Mouse (Mus musculus) natural killer cell, adult 2 months (primary cell): ENCODE data around the gene Retnlg.
"Not testable (repeated sequence)": the region's sequence is repeated elsewhere in the genome, so short reads cannot be mapped to it uniquely, and the experiment has no call there.

Source experiments
- DNase-seq, 2 experiments: peaks; one replicate each; pipeline ENCODE4 v3.0.0; 2022; ENCODE audit warnings: low spot score in 2 of 2

The Retnlg gene

GRCm38 (mm10) chr16:48872321-48872720 is at the start of gene Retnlg:
Gene Retnlg (plus strand): TSS chr16:48872621.
- no peak for DNase-seq

GRCm38 (mm10) chr16:48826474-48826873 is 45.9 kb upstream of the Retnlg start:
- DNase-seq, result no peak

GRCm38 (mm10) chr16:48827625-48828024 is 44.8 kb upstream of the Retnlg start:
- no peak for DNase-seq

GRCm38 (mm10) chr16:48829060-48829459 is 43.4 kb upstream of the Retnlg start:
- no peak for DNase-seq

GRCm38 (mm10) chr16:48832055-48832454 is 40.4 kb upstream of the Retnlg start:
- no peak for DNase-seq

GRCm38 (mm10) chr16:48833626-48834025 is 38.8 kb upstream of the Retnlg start:
- DNase-seq, result not testable (repeated sequence)

GRCm38 (mm10) chr16:48842266-48842665 is 30.2 kb upstream of the Retnlg start, which contains the start of gene Retnla:
Gene Retnla (plus strand): TSS chr16:48842551.
- DNase-seq, result no peak

GRCm38 (mm10) chr16:48843671-48844386 is 28.6 kb upstream of the Retnlg start:
- no peak for DNase-seq

- DNase-seq, result not testable (repeated sequence)
Observed at GRCm38 (mm10) chr16:48865004-48865403, 7.4 kb upstream of the Retnlg start.

- no peak for DNase-seq
Observed at GRCm38 (mm10) chr16:48867690-48868089, 4.7 kb upstream of the Retnlg start.

GRCm38 (mm10) chr16:48868663-48869062 is 3.8 kb upstream of the Retnlg start:
- no peak for DNase-seq

- no peak for DNase-seq
Observed at GRCm38 (mm10) chr16:48869671-48870070, 2.8 kb upstream of the Retnlg start.

- DNase-seq, result no peak
Observed at GRCm38 (mm10) chr16:48871754-48872153, 667 bp upstream of the Retnlg start.

- no peak for DNase-seq
Observed at GRCm38 (mm10) chr16:48890733-48891132, 18.3 kb downstream of the Retnlg start.

- no peak for DNase-seq
Observed at GRCm38 (mm10) chr16:48899868-48900267, 27.4 kb downstream of the Retnlg start.

GRCm38 (mm10) chr16:48911184-48911583 is 38.8 kb downstream of the Retnlg start:
- DNase-seq, result no peak

- DNase-seq, result no peak
Observed at GRCm38 (mm10) chr16:48913206-48913605, 40.8 kb downstream of the Retnlg start.

GRCm38 (mm10) chr16:48923724-48924123 is 51.3 kb downstream of the Retnlg start:
- DNase-seq, result no peak
